Mouse (Mus musculus) cerebellum, adult (tissue): ENCODE measurements around the gene Drc1.
A peak's percentile ranks its signal among the peaks of the same experiment; 100 is the strongest.

Experiments
- ATAC-seq: cut with Nextera tagmentation; 2 replicates; pipeline ENCODE4 v1.9.2; 2017; ENCODE audit warnings: mild to moderate bottlenecking, moderate library complexity, mixed read lengths; ENCODE audit not compliant: insufficient number of reproducible peaks, low FRiP score, low TSS enrichment

The Drc1 gene

GRCm38 (mm10) chr5:30285944-30286799, 5.0 kb downstream of the Drc1 start:
- ATAC-seq, result no peak

- no peak for ATAC-seq
Observed at GRCm38 (mm10) chr5:30287106-30287882, 6.1 kb downstream of the Drc1 start.

- peak; percentile 93 for ATAC-seq
Observed at GRCm38 (mm10) chr5:30340815-30341214, 59.6 kb downstream of the Drc1 start.

- ATAC-seq, result no peak
Observed at GRCm38 (mm10) chr5:30341601-30342365, 60.6 kb downstream of the Drc1 start.

GRCm38 (mm10) chr5:30342601-30343015, 61.4 kb downstream of the Drc1 start:
- ATAC-seq, result peak; percentile 10; the same call in 1 of the 2 replicates

GRCm38 (mm10) chr5:30343107-30343506, 61.9 kb downstream of the Drc1 start:
- ATAC-seq, result peak; percentile 64

GRCm38 (mm10) chr5:30343886-30344285, 62.7 kb downstream of the Drc1 start:
- no peak for ATAC-seq

- no peak for ATAC-seq
Observed at GRCm38 (mm10) chr5:30353605-30354004, 72.4 kb downstream of the Drc1 start.

GRCm38 (mm10) chr5:30355114-30355513, 73.9 kb downstream of the Drc1 start:
- ATAC-seq, result no peak

GRCm38 (mm10) chr5:30355559-30356159, 74.5 kb downstream of the Drc1 start:
- ATAC-seq, result no peak

GRCm38 (mm10) chr5:30356647-30357046, 75.5 kb downstream of the Drc1 start:
- ATAC-seq, result no peak

- ATAC-seq, result no peak
Observed at GRCm38 (mm10) chr5:30358436-30359099, 77.4 kb downstream of the Drc1 start.

- no peak for ATAC-seq
Observed at GRCm38 (mm10) chr5:30367405-30367804, 86.2 kb downstream of the Drc1 start.

- ATAC-seq, result no peak
Observed at GRCm38 (mm10) chr5:30369426-30369825, 88.2 kb downstream of the Drc1 start.

GRCm38 (mm10) chr5:30382876-30383275, 101.7 kb downstream of the Drc1 start:
- no peak for ATAC-seq

GRCm38 (mm10) chr5:30387726-30388125, 106.5 kb downstream of the Drc1 start:
- ATAC-seq, result no peak

- ATAC-seq, result no peak
Observed at GRCm38 (mm10) chr5:30389836-30390235, 108.6 kb downstream of the Drc1 start.

GRCm38 (mm10) chr5:30391473-30391872, 110.3 kb downstream of the Drc1 start:
- peak; percentile 36; the same call in 1 of the 2 replicates for ATAC-seq

- no peak for ATAC-seq
Observed at GRCm38 (mm10) chr5:30400521-30400920, 119.3 kb downstream of the Drc1 start.

- ATAC-seq, result no peak
Observed at GRCm38 (mm10) chr5:30401165-30401564, 120.0 kb downstream of the Drc1 start.
